Mouse (Mus musculus) erythroblast, embryonic 14.5 days (primary cell): ENCODE measurements at regions not wholly inside any gene's neighbourhood (a gene's known extent, or its start where the extent isn't known, plus 50 kb on each side); places are given as distances from the start of the nearest gene placed in this dataset.

ENCODE experiments used
- GATA1 ChIP-seq: IDR thresholded peaks from 2 replicates; pipeline ENCODE4 v1.6.1; 2012; ENCODE audit warnings: low read length, inconsistent platforms, mixed read lengths
- TAL1 ChIP-seq: IDR thresholded peaks from 3 replicates; pipeline ENCODE4 v1.6.1; 2012; ENCODE audit warnings: low read length, inconsistent platforms, mixed read lengths

GRCm38 (mm10) chr6:127318746-127319582, 127.7 kb upstream of the Parp11 start:
- TF ChIP-seq GATA1, result no peak
- TF ChIP-seq TAL1, result no peak
